Mouse (Mus musculus): Measurements from ENCODE around the gene Epha3. TPM values are rescaled to one million over a fixed set of nuclear protein-coding genes. Genes with fewer than 3 reads are reported as not detected.

Gene Epha3
- polyA plus RNA-seq, 1 experiment from 2014 or later: 7.1 TPM

DNA sequence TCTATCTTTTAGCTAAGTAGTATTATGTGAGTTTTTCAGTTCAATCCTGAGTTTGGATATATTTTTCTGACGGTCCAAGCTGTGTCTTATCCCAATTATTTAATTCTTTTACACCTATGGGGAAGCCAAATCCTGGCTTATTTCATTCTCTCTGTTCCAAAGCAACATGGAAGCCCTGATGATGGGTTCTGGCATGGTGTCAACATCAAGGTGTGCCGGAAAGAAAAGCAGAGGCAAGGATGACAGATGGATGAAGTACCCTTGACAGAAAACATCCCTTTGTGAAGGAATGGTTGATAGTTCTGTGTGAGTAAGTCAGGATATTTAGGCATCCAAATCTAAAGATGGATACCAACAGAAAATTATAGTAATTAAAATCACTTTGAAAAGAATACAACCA is 21.1 kb downstream of the Epha3 start:
- no peak overlapping the region for H3K9ac ChIP-seq (ENCODE audit: low read length)
- WGBS: 52% methylated on average over 2 of the region's 2 CpGs
- no peaks in the 10 kb centered on the region for H3K9me3 ChIP-seq (replicated peaks; ENCODE audit: control insufficient read depth, low read length)
- no peak for ATAC-seq (replicated peaks; ENCODE audit: extremely low read depth, insufficient read depth, low FRiP score)
- no peak overlapping the region for H3K4me3 ChIP-seq (ENCODE audit: low read length)
- no peak overlapping the region for H3K4me2 ChIP-seq (ENCODE audit: low read depth, low read length)
- no peaks in the 10 kb centered on the region for H3K27me3 ChIP-seq (ENCODE audit: control insufficient read depth, insufficient read depth, low read length)
- H3K27ac ChIP-seq (ENCODE audit: low read length): no peak overlapping the region
- no peaks in the 10 kb centered on the region for H3K36me3 ChIP-seq (ENCODE audit: control insufficient read depth, insufficient read depth)
- no peaks in the 10 kb centered on the region for H3K4me1 ChIP-seq (ENCODE audit: control insufficient read depth, insufficient read depth, low read length)

DNA sequence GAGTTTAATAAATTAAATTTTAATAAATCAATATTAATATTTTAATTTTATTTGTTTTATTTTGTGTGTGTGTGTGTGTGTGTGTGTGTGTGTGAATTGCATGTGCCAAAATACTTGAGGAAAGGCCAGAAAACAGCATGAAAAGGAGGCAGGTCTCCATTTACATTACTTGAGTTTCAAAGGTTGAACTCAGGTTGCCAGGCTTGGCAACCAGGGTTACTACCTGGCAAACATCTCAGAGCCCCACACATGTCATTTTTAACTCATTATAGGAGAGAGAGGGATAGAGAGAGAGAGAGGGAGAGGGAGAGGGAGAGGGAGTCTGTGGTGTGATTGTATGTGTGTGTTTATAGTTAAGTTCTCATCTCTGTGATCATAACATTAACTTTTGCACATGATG is 26.5 kb downstream of the Epha3 start:
- Histone ChIP-seq H3K4me3 (ENCODE audit: low read length) (no peak overlapping the region), H3K9me3 (replicated peaks; ENCODE audit: control insufficient read depth, low read length) (no peaks in the 10 kb centered on the region), H3K27ac (ENCODE audit: low read length) (no peak overlapping the region), H3K4me1 (ENCODE audit: control insufficient read depth, insufficient read depth, low read length) (no peaks in the 10 kb centered on the region), H3K4me2 (ENCODE audit: low read depth, low read length) (no peak overlapping the region), H3K9ac (ENCODE audit: low read length) (no peak overlapping the region), H3K27me3 (ENCODE audit: control insufficient read depth, insufficient read depth, low read length) (no peaks in the 10 kb centered on the region), H3K36me3 (ENCODE audit: control insufficient read depth, insufficient read depth) (no peaks in the 10 kb centered on the region)
- ATAC-seq (replicated peaks; ENCODE audit: extremely low read depth, insufficient read depth, low FRiP score): no peak

DNA sequence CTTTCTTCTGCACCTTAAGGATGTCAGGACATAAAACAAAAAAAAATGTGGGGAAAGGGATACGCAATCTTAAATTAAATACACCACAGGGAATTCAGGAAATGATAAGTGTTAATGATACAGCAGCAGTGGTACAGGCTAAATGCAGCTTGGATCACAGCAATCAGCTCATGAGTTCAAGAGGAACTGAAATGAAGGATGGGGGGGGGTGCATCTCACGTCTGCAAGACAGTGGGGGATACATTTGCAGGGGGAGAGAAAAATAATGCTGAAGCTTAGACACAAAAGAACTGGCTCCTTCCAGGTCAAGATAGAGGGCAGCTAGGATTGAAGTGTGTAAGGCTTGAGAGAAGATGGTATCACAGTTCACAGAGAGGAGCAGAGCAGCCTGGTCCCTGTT is 42.8 kb downstream of the Epha3 start:
- Histone ChIP-seq H3K27me3 (ENCODE audit: control insufficient read depth, insufficient read depth, low read length) (no peaks in the 10 kb centered on the region), H3K9me3 (replicated peaks; ENCODE audit: control insufficient read depth, low read length) (no peaks in the 10 kb centered on the region), H3K4me2 (ENCODE audit: low read depth, low read length) (no peak overlapping the region), H3K9ac (ENCODE audit: low read length) (no peak overlapping the region), H3K4me1 (ENCODE audit: control insufficient read depth, insufficient read depth, low read length) (peaks cover 11% of the 10 kb centered on the region), H3K27ac (ENCODE audit: low read length) (no peak overlapping the region), H3K4me3 (ENCODE audit: low read length) (no peak overlapping the region), H3K36me3 (ENCODE audit: control insufficient read depth, insufficient read depth) (no peaks in the 10 kb centered on the region)
- 58% methylated on average over 2 of the region's 2 CpGs for whole genome bisulfite sequencing
- ATAC-seq (replicated peaks; ENCODE audit: extremely low read depth, insufficient read depth, low FRiP score): no peak

DNA sequence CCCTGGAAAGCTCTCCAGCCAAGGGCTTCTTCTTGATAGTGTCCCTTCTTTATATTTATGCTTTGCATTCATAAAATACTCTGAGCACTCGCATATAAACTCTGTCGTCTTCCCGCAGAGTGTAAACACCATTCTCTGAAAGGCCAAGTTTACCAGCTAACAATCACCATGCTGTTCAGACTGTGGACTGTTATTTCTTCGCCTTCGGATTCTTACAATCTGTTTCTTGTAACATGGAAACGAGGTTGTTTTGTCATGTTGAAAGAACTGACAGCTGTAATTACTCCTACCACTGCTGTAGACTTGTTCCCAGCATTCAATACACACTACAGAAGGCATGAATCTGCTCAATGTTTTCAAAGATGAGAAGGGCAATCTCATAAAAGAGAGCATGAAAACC is 46.4 kb downstream of the Epha3 start:
- Histone ChIP-seq H3K9me3 (replicated peaks; ENCODE audit: control insufficient read depth, low read length) (no peaks in the 10 kb centered on the region), H3K4me2 (ENCODE audit: low read depth, low read length) (0 out of 2 replicates have a peak overlapping the region, but pooled peaks have one; percentile 15), H3K27ac (ENCODE audit: low read length) (peak overlapping the region; percentile 22), H3K36me3 (ENCODE audit: control insufficient read depth, insufficient read depth) (no peaks in the 10 kb centered on the region), H3K4me1 (ENCODE audit: control insufficient read depth, insufficient read depth, low read length) (peaks cover 11% of the 10 kb centered on the region), H3K9ac (ENCODE audit: low read length) (no peak overlapping the region), H3K27me3 (ENCODE audit: control insufficient read depth, insufficient read depth, low read length) (no peaks in the 10 kb centered on the region), H3K4me3 (ENCODE audit: low read length) (no peak overlapping the region)
- ATAC-seq (replicated peaks; ENCODE audit: extremely low read depth, insufficient read depth, low FRiP score): no peak
- WGBS: 51% methylated on average over 6 of the region's 6 CpGs

DNA sequence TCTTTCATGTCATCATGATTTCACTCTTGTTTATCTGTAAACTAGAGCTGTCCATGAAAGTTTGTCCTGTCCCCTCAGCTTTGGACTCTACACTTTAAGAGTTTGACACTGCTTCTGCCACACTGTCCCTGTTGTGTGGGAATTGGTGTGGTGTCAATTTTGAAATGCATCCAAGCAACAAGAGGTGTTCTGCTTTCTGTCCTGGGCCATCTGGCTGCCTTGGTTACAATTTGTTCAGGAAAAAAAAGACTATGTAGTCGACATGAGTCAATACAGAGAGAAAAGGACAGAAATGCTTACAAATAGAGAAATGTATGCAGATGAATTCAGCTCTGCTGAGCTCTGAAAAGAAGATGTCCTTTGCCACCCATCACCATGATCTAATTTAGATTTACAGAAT is 47.3 kb downstream of the Epha3 start:
- Histone ChIP-seq H3K4me2 (ENCODE audit: low read depth, low read length) (no peak overlapping the region), H3K4me1 (ENCODE audit: control insufficient read depth, insufficient read depth, low read length) (peaks cover 11% of the 10 kb centered on the region), H3K9ac (ENCODE audit: low read length) (no peak overlapping the region), H3K27ac (ENCODE audit: low read length) (no peak overlapping the region), H3K36me3 (ENCODE audit: control insufficient read depth, insufficient read depth) (no peaks in the 10 kb centered on the region), H3K4me3 (ENCODE audit: low read length) (no peak overlapping the region), H3K27me3 (ENCODE audit: control insufficient read depth, insufficient read depth, low read length) (no peaks in the 10 kb centered on the region), H3K9me3 (replicated peaks; ENCODE audit: control insufficient read depth, low read length) (no peaks in the 10 kb centered on the region)
- WGBS: 22% methylated on average over 1 of the region's 1 CpGs
- ATAC-seq (replicated peaks; ENCODE audit: extremely low read depth, insufficient read depth, low FRiP score): 0 out of 2 replicates have a peak, but pooled peaks have one; percentile 32

DNA sequence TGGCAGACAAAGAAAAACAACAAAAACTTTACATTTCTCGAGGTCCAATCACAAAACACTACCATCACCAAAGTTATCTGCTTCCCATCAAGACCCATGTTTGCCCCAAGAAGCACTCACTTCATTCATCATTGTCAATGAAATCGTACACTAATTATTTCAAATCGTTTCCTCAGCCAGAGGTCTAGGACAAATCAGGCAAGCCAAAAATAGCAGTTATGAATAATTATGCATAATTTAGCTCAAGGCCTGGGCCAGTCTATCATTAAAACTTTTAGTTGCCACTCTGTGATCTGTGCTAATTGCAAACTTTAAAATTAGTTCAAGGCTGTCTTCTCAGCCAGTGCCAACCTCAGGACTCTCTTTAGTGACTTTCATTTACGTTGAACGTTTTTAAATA is 54.1 kb downstream of the Epha3 start:
- no peak for ATAC-seq (replicated peaks; ENCODE audit: extremely low read depth, insufficient read depth, low FRiP score)
- H3K9me3 ChIP-seq (replicated peaks; ENCODE audit: control insufficient read depth, low read length): no peaks in the 10 kb centered on the region
- no peaks in the 10 kb centered on the region for H3K27me3 ChIP-seq (ENCODE audit: control insufficient read depth, insufficient read depth, low read length)
- H3K36me3 ChIP-seq (ENCODE audit: control insufficient read depth, insufficient read depth): no peaks in the 10 kb centered on the region
- H3K4me1 ChIP-seq (ENCODE audit: control insufficient read depth, insufficient read depth, low read length): no peaks in the 10 kb centered on the region
- no peak overlapping the region for H3K9ac ChIP-seq (ENCODE audit: low read length)
- no peak overlapping the region for H3K4me2 ChIP-seq (ENCODE audit: low read depth, low read length)
- WGBS: 69% methylated on average over 5 of the region's 5 CpGs
- no peak overlapping the region for H3K4me3 ChIP-seq (ENCODE audit: low read length)
- H3K27ac ChIP-seq (ENCODE audit: low read length): no peak overlapping the region

DNA sequence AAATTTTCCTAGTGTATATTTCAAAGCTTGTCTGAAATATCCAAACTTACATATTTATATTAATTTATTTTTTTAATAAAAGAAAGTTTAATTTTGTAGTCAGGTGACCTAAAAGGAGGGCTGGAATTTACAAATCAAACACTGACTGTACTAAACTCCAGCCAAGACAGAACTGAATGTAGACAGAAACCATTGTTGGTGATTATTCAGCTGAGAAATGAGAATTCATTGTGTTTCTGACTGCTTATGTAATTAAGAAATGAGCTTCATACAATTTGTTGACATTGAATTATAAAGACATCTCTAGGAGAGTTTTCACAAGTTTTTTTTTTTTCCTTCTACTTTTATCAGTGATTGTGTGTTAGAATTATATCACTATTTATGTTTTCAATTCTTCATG is 55.0 kb downstream of the Epha3 start:
- ATAC-seq (replicated peaks; ENCODE audit: extremely low read depth, insufficient read depth, low FRiP score): no peak
- Histone ChIP-seq H3K4me3 (ENCODE audit: low read length) (no peak overlapping the region), H3K9me3 (replicated peaks; ENCODE audit: control insufficient read depth, low read length) (no peaks in the 10 kb centered on the region), H3K4me2 (ENCODE audit: low read depth, low read length) (no peak overlapping the region), H3K9ac (ENCODE audit: low read length) (no peak overlapping the region), H3K36me3 (ENCODE audit: control insufficient read depth, insufficient read depth) (no peaks in the 10 kb centered on the region), H3K27me3 (ENCODE audit: control insufficient read depth, insufficient read depth, low read length) (no peaks in the 10 kb centered on the region), H3K27ac (ENCODE audit: low read length) (no peak overlapping the region), H3K4me1 (ENCODE audit: control insufficient read depth, insufficient read depth, low read length) (no peaks in the 10 kb centered on the region)

DNA sequence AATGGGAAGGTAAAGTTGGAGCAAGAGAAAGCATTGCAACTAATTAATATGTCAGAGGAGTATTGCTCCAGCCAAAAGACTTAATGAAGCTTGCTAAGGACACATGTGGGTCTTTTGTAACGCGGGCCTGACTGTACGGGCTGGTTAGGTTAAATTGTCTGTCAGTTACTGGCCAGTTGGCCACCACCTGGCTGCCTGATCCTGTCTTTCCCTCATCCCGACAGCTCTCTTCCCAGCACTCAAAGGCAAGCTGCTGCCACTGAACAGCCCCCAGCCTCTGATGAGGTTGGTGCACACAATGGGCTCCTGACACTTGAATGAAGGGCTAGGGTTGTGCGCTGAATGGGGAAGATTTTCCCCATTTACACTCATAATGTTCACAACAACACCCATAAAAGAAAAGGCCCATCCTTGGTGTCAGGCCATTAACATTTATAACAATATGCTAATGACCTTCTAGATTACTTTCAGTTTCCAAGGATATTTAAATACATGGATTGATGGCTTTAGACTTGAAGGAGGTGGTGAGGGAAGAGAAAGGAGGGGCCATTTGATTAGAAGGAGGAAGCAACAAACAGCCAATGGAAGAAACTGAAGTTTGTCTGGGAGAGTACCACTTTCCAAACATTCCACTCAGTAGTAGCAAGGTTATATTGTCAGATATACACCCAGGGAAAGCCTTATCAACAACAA is 57.4 kb downstream of the Epha3 start:
- ATAC-seq (replicated peaks; ENCODE audit: extremely low read depth, insufficient read depth, low FRiP score): no peak
- Histone ChIP-seq H3K4me3 (ENCODE audit: low read length) (no peak overlapping the region), H3K9ac (ENCODE audit: low read length) (no peak overlapping the region), H3K27me3 (ENCODE audit: control insufficient read depth, insufficient read depth, low read length) (no peaks in the 10 kb centered on the region), H3K36me3 (ENCODE audit: control insufficient read depth, insufficient read depth) (no peaks in the 10 kb centered on the region), H3K27ac (ENCODE audit: low read length) (no peak overlapping the region), H3K4me1 (ENCODE audit: control insufficient read depth, insufficient read depth, low read length) (no peaks in the 10 kb centered on the region), H3K9me3 (replicated peaks; ENCODE audit: control insufficient read depth, low read length) (no peaks in the 10 kb centered on the region), H3K4me2 (ENCODE audit: low read depth, low read length) (no peak overlapping the region)
- 71% methylated on average over 5 of the region's 5 CpGs for WGBS

DNA sequence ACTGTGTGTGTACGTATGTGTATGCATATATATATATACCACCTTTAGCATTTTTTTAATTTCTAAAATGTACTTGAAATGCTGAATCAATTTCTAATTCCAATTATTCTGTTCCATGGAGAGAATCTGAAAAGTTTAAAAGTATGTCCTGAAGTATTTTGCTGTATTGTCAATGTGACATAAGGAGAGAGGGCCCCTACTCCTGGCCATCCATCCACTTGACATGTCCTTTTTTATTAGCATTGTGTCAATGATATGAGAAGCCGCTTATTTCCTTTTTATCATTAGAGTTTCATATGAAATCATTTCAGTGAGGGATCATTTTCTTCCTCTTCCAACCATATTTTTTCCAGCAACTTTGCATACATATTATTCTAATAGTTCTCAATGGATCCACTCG is 58.0 kb downstream of the Epha3 start:
- Histone ChIP-seq H3K4me3 (ENCODE audit: low read length) (no peak overlapping the region), H3K27ac (ENCODE audit: low read length) (no peak overlapping the region), H3K27me3 (ENCODE audit: control insufficient read depth, insufficient read depth, low read length) (no peaks in the 10 kb centered on the region), H3K36me3 (ENCODE audit: control insufficient read depth, insufficient read depth) (no peaks in the 10 kb centered on the region), H3K4me1 (ENCODE audit: control insufficient read depth, insufficient read depth, low read length) (no peaks in the 10 kb centered on the region), H3K9me3 (replicated peaks; ENCODE audit: control insufficient read depth, low read length) (no peaks in the 10 kb centered on the region), H3K4me2 (ENCODE audit: low read depth, low read length) (no peak overlapping the region), H3K9ac (ENCODE audit: low read length) (no peak overlapping the region)
- WGBS: 89% methylated on average over 3 of the region's 3 CpGs
- ATAC-seq (replicated peaks; ENCODE audit: extremely low read depth, insufficient read depth, low FRiP score): no peak
